Mouse (Mus musculus) naive thymus-derived CD4-positive, alpha-beta T cell, adult 2 months (primary cell): ENCODE measurements around the gene Gm3415.
"Not testable (repeated sequence)": the region's sequence is repeated elsewhere in the genome, so short reads cannot be mapped to it uniquely, and the experiment has no call there.

Experiments
- DNase-seq: peaks from one replicate; pipeline ENCODE4 v3.0.0-alpha.2; 2011; ENCODE audit warnings: low read depth

The Gm3415 gene

GRCm38 (mm10) chr5:146599216-146599615 lies 43.3 kb downstream of the Gm3415 start:
- DNase-seq = not testable (repeated sequence)

GRCm38 (mm10) chr5:146599970-146600369 lies 44.0 kb downstream of the Gm3415 start:
- no peak for DNase-seq

- no peak for DNase-seq
These were observed 50.3 kb downstream of the Gm3415 start for GRCm38 (mm10) chr5:146606221-146606620.

GRCm38 (mm10) chr5:146606895-146607294 lies 51.0 kb downstream of the Gm3415 start:
- DNase-seq = no peak

GRCm38 (mm10) chr5:146607816-146608215 lies 51.9 kb downstream of the Gm3415 start:
- DNase-seq = no peak
